Mouse (Mus musculus): ENCODE results near the gene Rbm20.

The Rbm20 gene

DNA sequence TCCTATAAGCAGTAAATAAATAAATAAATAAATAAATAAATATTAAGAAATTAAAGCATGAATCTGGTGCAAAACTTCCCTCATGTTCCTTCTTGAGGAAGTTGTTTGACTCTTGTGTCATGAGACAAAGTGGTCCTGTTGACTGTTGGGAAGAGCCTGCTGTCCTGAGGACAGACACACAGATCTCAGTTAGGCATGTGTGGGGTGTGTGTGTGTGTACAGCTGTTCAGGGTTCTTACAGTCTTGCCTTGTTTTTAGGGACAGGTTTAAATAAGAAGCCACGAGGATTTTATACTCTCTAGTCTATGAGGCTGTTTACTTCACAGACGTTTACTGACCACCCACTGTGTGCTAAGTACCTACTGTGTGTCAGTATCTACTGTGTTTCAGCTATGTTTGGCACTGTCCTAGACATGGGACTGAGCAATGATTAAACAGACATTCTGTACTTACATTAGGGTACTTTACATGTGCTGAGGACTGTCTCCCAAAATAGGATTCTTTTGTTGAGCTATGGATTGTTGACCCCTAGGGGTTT lies 81.8 kb downstream of the Rbm20 start:
- no peak for DNase-seq

DNA sequence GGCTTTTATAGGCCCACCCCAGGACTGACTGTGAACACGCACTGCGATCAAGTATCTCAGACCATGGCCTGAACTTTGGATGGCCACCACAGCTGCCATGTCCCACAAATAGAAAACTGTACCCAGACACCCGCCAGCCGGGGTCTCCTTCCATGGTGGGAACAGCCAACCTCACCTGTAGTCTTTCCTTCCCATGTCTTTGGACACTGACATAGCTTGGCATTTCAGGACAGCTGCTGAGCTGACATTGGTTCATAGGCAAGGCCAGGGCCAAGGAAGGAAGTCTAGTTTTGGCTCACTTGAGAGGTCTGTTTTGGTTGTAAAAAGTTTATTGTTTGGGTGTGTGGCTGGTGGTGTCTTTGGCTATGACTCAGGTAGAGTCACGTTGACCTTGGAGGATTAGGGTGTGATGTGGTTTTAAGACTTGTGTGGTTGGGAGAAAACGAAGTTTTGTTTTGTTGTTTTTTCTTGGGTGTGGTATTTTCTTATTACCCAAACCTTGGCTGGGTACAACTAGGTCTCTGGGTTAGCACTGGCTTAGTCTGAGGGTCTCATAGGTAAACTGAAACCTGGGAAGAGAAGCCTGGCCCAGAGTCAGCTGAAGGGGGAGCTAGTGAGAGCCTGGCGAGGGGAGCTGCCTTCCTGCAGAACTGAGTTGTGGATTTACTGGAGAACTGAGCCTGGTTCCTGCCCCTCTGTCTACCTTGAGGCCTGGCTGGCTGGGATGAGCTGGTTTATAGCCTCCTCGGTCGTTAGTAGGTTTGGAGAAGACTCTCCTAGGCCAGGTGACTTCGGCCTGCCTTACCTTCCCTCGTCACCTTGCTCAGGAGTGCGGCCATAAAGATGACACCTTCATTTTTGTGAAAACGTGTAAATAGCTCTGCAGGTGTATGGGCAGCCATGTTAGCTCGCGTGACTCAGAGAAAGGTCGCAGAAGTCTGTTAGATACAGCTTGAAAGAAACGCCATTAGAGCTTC lies 83.3 kb downstream of the Rbm20 start:
- DNase-seq, result no peak

DNA sequence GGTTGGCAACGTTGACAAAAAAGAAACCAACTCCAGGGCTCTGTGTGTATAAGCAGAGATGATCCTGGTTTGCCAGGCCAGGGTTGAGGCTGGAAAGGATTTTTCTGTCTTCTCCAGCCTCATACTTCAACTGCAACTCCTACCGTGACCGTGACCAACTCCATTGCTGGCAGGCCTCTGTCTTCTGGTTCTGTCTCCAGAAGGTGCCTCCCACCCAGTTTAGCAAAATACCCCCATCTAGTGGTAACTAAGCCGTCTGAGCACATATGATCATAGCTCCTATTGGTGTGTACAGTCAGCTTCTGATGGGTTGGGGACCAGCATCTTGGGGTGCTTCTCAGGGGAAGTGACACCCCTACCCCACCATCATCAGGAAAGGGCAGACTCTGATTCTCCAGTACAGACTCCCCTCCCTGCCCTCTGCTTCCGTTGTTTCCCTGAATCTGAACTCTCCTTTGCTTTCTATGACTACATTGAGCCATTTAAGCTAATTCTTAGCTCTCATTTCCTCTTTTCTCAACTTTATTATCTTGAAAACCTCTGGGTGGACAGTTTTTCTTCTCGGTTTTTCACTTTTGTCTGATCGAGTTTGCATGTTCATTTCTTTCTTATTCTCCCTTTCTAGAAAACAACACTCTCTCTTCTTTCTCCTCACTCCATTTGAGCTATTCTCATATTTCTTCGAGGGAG lies 85.8 kb downstream of the Rbm20 start:
- DNase-seq, result no peak

DNA sequence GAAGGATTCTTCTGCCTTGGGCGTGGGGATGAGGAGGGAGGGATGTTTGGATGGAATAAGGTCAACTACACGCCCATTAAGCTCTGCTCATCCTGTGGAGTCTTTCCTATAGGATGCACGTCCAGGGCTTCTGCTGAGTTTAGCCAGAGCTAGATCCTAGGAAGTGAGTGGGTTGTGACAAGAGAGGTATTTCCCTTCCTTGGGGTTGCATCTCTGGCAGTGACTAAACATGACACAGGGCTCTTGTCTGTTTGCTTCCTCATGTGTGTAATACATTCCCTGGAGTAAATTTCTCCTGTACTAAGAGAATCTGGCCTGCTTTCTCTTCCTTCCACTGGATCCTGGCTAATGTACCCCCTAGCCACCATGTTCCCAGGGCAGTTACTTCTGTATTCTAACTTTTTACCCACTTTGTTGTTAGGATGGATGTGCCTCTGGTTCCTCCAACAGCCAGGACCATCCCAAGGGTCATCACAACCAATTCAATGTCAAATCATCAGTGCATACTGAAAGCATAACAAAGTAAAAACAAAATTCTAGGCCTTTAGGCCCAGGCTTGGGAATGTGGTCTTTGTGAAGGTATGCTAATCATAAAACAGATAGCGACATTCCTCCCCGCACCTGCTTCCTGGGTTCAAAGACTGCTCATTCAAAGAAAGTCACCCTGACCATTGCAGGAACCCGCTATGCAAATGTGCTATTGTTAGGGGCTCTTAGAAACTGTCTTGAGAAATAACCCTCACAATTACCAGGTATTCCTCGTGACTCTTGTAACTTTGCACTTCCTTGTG lies 87.8 kb downstream of the Rbm20 start:
- DNase-seq, result no peak

DNA sequence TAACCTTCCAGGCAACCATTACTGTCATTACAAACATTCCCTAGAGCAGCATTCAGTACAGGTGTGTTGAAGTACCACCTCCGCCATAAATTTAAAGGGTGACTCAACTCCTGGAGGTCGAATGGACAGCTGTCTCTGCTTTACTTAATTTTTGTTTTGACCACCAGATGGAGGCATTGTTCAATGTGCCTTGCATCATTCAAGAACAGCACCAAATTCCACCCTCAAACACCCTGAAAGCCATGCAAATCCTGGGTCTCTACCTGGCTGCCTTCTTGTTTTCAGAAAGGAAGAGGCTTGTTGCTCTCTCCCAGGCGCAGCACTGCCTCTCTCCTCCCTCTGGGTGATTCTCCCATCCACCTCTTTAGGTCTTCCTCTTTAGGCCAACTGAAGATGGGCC lies 91.4 kb downstream of the Rbm20 start:
- DNase-seq, result peak; percentile 40

DNA sequence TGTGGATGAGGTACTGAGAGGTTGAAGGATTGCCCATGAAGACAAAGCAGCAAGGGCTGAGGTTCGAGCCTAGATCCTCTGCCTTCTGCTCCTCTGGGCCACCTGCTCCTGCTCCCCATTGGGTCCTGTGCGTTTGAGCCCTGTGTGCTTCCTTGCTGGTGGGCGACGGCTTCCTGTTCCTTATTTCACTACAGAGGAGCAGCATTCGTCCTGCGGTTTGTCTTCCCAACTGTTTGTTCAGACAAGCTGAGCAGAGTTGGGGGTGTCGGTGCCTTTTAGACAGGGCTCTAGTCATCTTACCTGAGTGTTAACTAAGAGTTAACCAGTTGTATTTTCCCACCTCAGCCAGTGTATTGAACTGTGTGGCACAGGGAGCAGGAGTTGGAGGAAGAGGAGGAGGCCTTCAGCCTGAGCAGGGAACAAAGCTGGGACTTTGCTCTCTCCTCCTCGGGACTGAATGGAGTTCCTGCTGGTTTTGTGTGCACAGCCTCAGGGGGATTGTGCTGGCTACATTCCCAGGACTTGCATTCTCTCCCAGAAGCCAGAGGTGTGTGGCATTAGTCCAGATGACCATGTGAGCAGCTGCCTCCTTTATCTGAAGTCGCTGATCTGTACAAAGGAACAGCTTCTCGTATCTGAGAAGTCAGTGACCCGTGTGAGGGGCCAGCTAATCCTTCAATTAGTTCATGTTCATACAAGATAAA lies 97.0 kb downstream of the Rbm20 start:
- no peak for DNase-seq

DNA sequence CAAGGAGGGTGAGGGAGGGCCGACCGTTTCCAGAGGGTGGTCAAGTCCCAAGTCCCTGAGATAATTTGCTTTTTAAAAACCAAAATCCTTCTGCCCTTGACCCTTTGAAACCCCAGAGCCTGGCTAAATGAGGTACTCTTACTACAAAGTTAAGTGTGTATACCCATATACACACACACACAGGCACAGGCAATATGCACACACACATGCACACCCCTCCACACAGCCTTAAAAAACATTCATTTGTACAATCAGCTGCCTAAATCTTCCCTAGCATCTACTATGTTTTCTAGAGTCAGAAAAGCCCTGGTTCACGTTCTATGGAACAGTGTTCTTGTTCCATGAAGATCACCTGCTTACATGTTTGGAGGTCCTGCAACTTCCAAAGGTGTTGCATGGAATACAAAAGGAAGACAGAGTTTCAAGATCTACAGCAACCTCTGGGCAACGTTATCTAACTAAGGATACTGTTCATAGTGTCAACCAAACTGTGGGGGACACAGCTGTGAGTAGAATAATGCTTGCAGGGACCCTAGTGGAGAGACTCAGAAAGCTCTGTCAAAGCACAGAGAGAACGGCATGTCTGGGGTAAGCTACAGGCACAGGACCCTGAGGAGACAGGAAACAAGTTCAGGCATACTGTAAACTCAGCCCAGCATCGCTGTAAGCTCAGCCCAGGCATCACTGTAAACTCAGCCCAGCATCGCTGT lies 97.7 kb downstream of the Rbm20 start:
- no peak for DNase-seq

DNA sequence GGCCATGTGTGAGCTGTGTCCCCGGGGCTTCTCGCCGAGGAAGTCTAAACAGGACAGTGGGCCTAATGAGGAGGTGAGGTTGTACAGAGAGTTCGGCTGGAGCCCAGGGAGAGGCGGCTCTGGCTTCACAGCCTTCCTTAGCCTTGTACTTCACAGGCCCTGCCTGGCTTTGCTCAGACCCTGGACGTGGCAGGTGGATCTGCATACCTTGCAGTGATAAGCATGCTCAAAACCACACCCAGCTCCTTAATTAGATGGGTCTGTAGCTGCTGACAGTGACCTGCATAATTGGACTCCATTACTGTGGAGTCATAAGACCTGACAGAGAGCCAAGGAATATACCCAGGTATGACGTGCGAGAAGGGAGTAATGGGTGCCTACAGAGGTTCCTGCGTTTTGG lies 102.3 kb downstream of the Rbm20 start:
- DNase-seq, result no peak

DNA sequence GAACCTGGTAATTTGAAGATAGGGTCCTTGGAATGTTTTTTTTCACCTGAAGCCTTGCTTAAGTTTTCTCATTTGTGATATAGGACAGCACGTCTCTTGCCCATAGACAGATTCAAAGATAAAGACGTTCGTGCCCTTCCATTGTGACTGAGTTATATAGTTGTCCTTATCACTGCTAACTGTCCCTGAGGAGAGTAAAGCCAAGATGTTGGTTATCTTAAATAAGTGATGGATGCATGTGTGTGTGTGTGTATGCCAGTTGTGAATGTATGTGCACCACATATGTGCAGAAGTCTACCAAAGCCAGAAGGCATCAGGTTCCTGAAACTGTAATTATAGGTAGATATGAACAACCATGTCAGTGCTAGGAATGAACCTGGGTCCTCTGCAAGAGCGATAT lies 102.7 kb downstream of the Rbm20 start:
- DNase-seq, result no peak

DNA sequence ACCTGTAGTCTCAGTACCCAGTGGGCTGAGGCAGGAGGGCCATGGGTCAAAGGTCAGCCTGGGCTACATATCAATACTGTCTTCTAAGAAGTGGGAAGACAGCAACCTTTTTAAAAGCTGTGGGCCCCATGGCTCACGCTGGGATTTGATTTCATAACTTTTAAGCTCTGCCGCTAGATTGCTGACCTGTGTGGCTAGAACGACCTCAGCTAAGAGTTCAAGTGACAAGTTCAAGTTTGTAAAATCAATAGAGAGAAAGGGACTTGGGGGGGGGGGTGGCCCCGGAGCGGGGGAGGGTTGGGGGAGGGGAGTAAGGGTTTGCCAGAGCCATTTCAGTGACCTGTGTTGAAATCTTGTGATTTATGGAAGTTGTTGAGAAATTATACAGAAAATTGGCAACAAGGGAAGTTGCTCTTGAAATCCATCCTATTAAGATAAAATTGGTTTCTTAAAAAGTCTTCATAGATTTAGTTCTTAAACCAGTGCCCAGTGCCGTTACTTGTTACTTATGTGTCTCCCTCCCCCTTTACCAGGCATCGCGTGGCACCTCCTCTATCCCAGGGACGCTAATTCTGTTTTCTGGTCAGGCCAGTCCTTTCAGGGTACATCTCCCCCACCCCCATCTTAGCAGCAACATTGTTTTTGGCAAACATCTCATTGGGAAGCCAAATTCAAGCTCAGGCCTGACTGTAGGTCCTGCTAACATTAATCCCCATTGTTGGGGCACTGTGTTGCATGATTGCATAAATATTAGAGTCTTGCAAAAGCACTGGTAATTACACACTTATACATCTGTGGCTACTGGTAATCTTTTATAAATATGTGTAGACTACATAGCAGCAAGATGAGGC lies 103.9 kb downstream of the Rbm20 start:
- no peak for DNase-seq

DNA sequence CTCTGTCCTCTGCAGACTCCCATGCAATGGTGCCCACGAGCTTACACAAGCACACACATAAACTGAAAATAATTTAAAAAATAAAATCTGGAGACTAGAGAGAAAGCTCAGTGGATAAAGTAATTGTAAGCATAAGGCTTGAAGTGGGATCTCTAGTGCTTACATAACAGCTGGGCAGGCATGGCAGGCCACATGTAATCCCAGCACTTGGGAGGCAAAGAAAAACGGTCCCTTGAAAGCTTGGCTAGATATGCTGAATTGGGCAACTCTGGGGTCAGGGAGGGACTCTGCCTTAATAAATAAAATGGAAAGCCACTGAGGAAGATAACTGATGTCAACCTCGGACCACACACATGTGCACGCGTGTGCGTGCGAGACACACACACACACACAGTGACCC lies 104.7 kb downstream of the Rbm20 start:
- DNase-seq, result no peak

DNA sequence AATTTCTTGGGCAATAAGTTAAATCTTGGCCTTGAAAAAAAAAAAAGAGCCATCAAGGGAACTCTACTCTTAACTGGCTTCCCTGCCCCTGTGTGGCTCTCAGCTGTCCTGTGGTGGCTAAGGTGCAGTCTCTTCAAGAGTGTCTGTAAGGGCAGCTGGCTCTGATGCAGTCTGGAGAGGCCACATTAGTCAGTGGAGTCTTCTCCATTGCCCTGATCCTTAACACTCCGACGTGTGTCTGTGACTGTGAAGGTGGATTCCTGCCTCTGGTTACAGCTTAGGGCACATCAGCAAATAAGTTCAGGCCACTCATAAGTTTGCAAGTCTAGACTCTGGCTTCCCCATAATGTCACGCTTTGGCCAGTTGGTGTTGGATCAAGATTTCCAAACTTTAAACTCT lies 108.2 kb downstream of the Rbm20 start:
- DNase-seq, result no peak

DNA sequence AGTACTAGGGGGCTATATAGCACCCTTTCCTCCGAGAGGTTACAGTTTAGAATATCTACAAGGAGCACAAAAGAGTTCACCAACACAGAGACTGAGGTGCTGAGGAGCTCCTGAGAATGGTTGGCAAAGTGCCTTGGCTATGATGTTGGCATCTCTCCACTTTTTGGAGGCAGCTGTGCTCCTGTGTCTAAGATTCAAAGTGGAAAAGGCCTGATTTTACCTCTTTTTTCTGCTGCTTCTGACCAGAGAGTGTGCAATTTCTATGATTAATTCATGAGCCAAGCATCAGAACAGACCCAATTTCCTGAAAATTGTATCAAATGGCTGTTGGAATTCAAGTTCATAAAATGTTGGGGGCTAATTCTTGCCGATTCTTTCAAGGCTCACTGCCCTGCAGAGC lies 109.1 kb downstream of the Rbm20 start:
- DNase-seq, result no peak

DNA sequence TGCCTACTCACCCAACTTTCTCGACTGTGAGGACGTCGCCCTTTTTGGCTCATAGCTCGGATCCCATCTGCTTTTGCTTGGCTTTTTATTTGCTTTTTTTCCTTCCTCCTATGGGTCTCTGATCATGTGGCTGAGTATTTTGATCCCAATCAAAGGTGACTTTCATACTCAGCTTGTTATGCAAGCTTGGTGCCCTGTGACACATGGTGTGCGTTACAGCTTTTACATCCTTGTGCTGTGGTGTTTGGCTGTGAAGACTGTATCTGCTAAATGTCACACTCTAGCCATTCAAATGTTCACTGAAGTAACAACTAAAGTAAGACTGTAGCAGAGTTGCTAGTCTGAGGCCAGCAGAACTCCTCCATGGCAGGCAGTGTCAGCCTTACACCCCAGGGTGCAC lies 109.7 kb downstream of the Rbm20 start:
- DNase-seq, result no peak

DNA sequence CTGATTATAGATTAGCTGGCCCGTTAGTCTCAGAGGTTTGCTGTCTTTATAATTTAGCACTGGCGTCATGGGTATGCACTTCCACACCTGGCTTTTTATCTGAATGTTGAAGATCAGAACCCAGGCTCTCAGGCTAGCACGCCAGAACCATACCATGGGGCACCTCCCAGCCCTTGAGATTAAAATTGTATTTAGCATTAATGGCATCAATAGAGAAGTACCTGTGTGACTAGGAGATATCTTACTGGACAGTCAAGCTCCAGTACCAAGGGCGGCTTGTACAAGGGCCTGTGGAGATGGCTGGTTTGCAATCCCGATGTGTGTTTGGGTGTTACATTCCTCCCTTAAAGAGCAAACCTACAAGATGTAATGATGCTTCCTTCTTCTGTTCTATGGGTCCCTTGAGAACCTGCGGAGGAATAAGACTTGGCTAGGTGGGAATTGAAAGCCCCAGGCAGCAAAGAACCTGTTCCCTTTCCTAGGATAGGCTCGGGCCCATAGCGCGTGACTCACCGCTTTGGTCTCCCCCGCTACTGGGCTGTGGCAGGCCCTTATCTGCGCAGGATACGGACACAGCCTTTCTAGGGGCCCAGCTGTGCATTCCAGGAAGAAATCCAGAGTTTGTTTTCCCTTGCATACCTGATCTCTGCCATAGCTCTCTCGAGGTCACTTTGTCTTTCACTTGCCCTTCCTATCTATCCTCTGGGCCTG lies 111.7 kb downstream of the Rbm20 start:
- no peak for DNase-seq

DNA sequence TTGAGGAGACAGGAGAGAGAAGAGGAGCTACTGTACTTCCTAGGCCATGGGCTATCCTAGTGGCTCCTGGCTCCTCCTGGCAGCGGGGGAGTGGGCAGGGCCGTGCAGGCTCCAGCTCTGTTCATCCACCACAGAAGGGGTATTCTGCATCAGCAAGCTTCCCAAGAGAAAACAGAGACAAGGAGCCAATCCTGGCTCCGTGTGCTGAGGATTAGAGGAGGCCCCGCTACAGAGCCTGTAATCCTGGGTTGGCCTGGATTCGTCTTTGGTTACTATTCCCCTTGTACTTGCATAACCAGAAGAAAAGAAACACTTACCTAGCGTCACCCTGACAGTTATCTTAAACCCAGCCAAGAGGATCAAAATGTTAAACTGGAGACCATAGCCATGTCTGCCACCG lies 112.5 kb downstream of the Rbm20 start:
- DNase-seq, result no peak

DNA sequence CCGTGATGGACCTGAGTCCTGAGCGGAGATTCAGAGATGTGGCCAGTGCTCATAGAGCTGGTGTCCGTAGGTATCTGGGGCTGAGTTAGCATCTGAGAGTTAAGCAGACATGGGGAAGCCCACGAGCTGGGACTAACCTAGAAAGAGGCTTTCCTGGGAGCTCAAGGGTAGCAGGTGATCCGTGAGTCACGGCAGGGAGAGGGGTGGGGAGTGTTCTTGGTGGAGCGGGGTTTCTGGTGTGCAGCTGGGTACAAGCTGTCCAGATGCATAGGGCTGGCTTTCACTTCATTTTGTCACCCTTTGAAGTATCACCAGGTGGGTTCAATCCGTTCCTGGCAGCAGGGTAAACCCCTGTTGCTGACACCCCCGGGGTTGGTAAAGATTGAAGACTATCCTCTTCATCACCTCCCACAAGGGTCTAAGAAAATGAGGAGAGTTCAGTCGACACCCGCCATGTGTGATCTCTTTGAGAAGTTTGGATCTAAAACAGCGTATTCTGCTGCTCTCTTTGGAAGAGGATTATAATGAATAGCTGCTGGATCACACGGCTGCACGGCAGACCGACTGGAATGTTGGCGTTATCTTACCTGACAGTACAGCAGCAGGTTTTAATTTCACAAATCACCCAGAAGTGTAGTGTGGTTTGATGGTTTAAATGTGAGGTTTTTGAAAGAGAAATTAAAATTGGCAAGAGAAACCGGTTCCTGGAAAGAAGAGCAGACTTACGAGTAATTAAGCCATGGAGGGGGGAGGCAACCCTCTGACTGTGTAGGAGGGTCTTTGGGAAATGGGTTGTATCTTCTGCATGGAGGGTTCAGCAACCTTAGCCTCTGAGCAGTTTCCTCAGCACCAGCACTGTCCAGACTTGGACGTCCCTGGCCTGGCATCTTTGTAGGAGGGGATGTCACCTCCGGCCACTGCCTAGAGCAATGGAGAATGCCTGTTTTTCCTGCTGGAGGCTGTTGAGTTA lies 114.9 kb downstream of the Rbm20 start:
- no peak for DNase-seq

DNA sequence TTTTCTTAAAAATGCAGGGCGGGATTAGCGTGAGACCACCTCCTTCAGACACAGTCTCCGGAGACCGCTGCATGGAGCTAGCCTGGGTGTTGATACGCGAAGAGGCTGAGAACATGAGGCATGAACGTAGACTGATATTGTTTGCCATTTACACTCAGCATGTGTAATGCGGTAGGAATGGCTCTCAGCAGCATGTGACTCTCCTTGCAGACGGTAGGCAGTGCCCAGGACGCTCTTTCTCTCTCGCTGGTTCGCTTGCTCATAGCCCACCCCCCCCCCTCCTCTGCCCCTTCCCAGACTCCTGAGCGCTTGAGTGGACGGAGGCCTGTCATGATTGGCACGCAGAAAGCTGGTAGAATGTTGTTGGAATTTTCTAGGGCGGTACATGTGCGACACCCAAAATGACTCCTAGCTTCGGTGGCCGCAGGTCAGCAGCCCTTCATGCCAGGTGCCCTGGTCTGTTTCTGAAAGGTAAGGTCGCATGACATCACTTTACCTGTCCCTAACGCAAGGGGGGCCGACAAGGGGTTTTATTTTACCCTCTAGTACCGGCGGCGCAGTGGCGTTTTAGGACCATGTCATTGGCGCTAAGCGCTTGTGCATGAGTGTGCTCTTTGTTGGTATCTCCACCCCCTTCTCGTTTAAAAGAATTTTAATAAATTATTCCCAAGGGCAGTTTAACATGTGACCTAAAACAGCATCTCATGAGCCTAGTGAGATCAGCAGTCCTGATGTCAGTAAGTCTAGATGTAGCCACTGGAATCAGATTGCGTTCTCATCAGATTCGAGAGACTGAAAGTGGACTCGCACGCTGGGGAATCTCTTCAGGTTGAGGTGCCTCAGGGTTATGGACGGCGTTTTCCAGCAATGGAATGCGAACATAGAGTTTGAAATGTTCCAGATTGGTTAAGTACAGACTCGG lies 116.1 kb downstream of the Rbm20 start:
- DNase-seq, result no peak
